Mouse (Mus musculus) heart, postnatal 10 days (tissue): ENCODE data around the gene P4ha3. TPM values are rescaled to one million over a fixed set of nuclear protein-coding genes. Genes with fewer than 3 reads are reported as not detected.
"Not testable (repeated sequence)": the region's sequence is repeated elsewhere in the genome, so short reads cannot be mapped to it uniquely, and the experiment has no call there.

Source experiments
- DNase-seq, 2 experiments: peaks; one replicate each; pipeline ENCODE4 v3.0.0; 2021
- intact Hi-C: fragments of 180-260 bp; cut with DNase I; formaldehyde crosslinking; loops from one replicate; pipeline ENCODE4 v1.15.1; 2025
- total RNA-seq, 2 experiments: library from RNA; stranded (reverse); gene quantifications; 2 replicates each; pipeline ENCODE4 v1.2.3; 2021

P4ha3 gene
- 1 to 10 TPM; 1.9 to 3.3 TPM for total RNA-seq

GRCm38 (mm10) chr7:100285383-100285782 lies at the start of gene P4ha3:
Gene P4ha3, plus strand, starts transcription at chr7:100285520.
- peak; percentile 21 to 35 for DNase-seq
- intact Hi-C loops = no loop called here

GRCm38 (mm10) chr7:100238271-100238670 lies 47.0 kb upstream of the P4ha3 start:
- DNase-seq = no peak
- intact Hi-C loops = no loop called here

DNA sequence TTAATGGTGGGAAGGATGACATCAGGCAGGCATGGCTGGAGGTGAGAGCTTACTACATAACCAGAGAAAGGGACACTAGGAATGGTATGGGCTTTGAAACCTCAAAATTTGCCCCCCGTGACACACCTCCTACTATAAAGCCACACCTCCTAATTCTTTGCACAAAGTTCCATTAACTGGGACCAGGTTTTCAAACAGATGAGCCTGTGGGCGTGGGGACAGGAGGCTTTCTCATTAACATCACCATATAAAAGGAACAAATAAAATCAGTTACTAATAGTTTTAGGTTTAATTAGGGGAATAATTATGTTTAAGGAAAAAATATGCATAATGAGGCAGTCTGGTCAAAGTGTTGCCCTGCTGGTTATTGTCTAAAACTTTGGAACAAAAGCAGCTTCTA lies 44.7 kb upstream of the P4ha3 start:
- DNase-seq = no peak
- intact Hi-C loops = no loop called here

- intact Hi-C loops = no loop called here
- no peak for DNase-seq
Measured at GRCm38 (mm10) chr7:100243007-100243406, 42.3 kb upstream of the P4ha3 start.

GRCm38 (mm10) chr7:100244225-100244624 lies 41.1 kb upstream of the P4ha3 start:
- no peak for DNase-seq
- intact Hi-C loops = no loop called here

DNA sequence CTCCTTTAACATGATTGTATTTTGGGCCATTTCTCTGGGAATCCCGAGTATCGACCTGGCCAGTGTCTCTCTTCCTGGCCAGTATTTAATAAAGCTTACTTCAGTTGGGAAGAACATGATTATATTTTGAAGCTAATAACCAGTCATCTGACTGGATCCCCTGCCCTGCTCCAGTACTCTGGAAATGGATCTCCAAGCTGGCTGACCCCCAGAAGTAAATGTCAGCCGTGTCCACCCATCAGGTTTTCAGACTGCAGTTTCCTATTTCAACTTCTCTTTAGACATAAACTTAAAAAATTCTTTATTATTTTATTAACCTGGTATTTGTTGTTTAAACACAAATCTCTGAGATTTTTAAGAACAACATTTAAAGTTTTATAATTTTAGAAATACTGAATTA lies 40.1 kb upstream of the P4ha3 start:
- no peak for DNase-seq
- intact Hi-C loops = no loop called here

GRCm38 (mm10) chr7:100250667-100251066 lies 34.7 kb upstream of the P4ha3 start:
- intact Hi-C loops = no loop called here
- no peak for DNase-seq

DNA sequence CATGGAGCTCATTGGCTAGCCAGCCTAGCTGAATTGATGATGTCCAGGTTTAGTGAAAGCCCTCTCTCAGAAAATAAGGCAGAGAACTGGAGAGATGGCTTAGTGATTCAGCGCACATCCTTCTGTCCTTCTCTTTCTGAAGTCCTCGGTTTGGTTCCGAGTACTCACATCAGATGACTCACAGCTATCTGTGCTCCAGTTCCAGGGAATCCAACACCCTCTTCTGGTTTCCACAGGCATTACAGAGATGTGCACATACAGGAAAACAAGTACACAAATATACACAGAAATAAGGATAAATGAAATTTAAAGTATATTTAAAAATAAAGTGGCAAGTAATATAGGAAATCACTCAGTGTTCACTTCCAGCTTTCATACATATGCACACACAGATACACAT lies 23.0 kb upstream of the P4ha3 start:
- DNase-seq = no peak
- intact Hi-C loops = no loop called here

DNA sequence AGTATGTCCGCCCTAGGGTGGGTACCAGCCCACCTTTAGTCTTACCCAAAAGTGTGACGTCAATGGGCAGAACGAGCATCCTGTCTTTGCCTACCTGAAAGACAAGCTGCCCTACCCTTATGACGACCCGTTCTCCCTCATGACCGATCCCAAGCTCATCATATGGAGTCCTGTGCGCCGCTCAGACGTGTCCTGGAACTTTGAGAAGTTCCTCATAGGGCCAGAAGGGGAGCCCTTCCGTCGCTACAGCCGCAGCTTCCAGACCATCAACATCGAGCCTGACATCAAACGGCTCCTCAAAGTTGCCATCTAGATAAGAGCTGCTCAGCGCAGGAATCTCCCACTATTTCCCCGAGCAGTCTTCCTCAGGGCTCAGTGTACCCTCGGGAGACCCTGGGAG lies 20.4 kb upstream of the P4ha3 start:
- DNase-seq, intact Hi-C loops: not testable (repeated sequence)

- intact Hi-C loops = no loop called here
- DNase-seq = no peak
Measured at GRCm38 (mm10) chr7:100272369-100272768, 13.0 kb upstream of the P4ha3 start.

- intact Hi-C loops = no loop called here
- DNase-seq = no peak
Measured at GRCm38 (mm10) chr7:100274507-100274906, 10.8 kb upstream of the P4ha3 start.

DNA sequence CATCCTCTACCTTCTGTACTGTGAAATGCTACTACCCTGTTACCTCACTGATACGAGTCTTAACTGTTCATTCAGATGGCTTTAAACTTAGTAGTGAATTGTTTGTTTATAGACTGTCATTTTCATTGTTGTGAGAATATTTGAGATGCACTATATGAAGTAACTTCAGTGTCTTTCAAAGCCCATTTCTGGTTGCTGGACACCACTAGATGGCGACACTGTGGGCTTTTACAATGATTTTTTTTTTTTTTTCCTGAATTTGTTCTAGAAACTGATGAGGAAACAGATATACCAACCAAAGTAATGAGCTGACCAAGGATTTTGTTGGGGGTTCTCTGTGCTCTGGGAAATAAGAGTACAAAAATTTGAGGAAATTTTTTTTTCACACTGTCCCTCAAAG lies 8.9 kb upstream of the P4ha3 start:
- peak in 1 of 2 experiments; percentile 30 for DNase-seq
- intact Hi-C loops = loop anchor here (2.0 kb wide), 1 partner anchor 116 kb away; no protein-coding TSS in a partner anchor

- DNase-seq = peak; percentile 59 to 68
- intact Hi-C loops = loop anchor here (1.0 kb wide), 1 partner anchor 45 kb away; no protein-coding TSS in a partner anchor
Measured at GRCm38 (mm10) chr7:100279803-100280202, 5.5 kb upstream of the P4ha3 start.

DNA sequence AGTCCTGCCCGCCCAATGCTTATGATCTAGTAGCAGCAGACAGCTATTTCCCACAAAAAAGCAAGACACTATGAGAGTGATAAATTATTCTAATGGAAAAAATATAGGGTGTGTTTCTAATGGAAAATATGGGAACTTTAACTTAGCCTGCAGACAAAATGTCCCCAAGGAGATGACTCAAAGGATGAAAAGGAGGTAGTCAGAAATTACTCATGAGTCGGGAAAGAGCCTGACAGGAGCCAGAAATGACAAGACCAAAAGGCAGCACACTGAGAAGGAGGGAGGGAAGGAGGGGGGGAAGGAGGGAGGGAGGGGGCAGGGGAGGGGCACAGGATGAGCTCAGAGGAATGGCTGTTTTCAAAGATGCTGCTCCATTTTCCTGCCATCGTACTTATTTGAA lies 3.7 kb upstream of the P4ha3 start:
- intact Hi-C loops = no loop called here

DNA sequence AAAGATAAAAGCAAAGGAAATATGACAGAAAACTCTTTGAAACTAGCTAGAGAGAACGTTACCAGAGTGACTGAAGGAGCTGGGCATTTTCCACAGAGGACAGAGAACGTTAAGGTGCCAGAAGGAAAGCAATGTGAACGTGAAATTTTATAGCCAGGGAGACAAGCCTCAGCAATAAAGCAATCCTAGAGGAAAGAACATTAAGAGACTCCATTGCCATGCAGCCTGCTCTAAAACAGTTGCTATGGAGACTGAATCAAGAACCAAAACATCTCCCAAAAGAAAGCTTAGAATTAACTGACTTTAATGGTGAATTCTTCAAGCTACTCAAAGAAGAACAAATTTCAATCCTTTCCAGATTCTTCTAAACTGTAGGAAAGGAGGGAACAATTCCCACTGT lies 2.0 kb upstream of the P4ha3 start:
- DNase-seq = no peak
- intact Hi-C loops = no loop called here

More for the DNA sequence above, 3.7 kb upstream of the P4ha3 start:
- no peak for DNase-seq

- intact Hi-C loops = no loop called here
- peak; percentile 71 to 75 for DNase-seq
Measured at GRCm38 (mm10) chr7:100287748-100288578, 2.6 kb downstream of the P4ha3 start.

- intact Hi-C loops = no loop called here
- peak; percentile 43 to 45 for DNase-seq
Measured at GRCm38 (mm10) chr7:100288622-100289021, 3.3 kb downstream of the P4ha3 start.

- intact Hi-C loops = no loop called here
- no peak for DNase-seq
Measured at GRCm38 (mm10) chr7:100293546-100293945, 8.2 kb downstream of the P4ha3 start.

- DNase-seq = no peak
- intact Hi-C loops = no loop called here
Measured at GRCm38 (mm10) chr7:100295745-100296144, 10.4 kb downstream of the P4ha3 start.

GRCm38 (mm10) chr7:100296699-100297098 lies 11.4 kb downstream of the P4ha3 start:
- intact Hi-C loops = no loop called here
- no peak for DNase-seq

DNA sequence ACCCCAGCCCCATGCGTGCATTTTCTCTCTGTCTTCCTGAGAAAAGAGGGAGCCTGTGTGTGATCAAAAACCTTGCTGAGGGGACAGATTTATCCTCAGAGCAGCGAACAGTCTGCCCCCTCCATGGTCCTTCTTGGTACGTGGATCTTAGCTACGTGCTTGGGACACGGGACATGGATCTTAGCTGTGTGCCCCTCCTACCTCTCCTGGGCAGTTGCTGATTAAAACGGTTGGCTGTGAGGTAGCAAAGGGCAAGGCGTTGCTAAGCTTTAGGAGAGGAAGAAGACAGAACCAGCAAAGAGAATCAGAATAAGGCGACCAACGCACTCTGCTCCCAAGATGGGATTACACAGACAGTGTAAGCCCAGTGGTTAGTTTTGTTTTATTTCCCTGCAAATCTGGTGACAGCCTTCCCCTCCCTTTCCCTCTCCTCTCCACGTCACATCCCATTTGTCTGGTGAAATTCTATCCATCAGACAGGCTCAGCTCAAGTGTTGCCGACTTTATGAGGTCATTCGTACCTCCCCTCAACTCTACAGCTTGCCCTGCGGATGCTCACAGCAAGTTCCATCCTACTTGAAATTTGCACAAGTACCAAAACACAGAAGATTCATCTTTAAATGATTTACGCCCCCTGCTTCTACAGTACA lies 13.7 kb downstream of the P4ha3 start:
- no peak for DNase-seq
- intact Hi-C loops = no loop called here

GRCm38 (mm10) chr7:100301390-100301789 lies 16.1 kb downstream of the P4ha3 start:
- DNase-seq = no peak
- intact Hi-C loops = no loop called here
